Mouse (Mus musculus) monocyte, adult 2 months (primary cell): Measurements from ENCODE around the gene Krt19.
A peak's percentile ranks its signal among the peaks of the same experiment; 100 is the strongest.

Source experiments
- DNase-seq, 2 experiments: peaks; one replicate each; pipeline ENCODE4 v3.0.0; 2022; ENCODE audit warnings: low spot score in 2 of 2, low read depth in 1 of 2

The Krt19 gene

GRCm38 (mm10) chr11:100148615-100149330 lies at the start of gene Krt19:
Gene Krt19, minus strand, starts transcription at chr11:100148665.
- no peak for DNase-seq

GRCm38 (mm10) chr11:100192992-100193391 lies 44.5 kb upstream of the Krt19 start, which contains the start of gene Krt9:
Gene Krt9, minus strand, starts transcription at chr11:100193246.
- DNase-seq: no peak

- no peak for DNase-seq
These were observed 43.4 kb upstream of the Krt19 start for GRCm38 (mm10) chr11:100191820-100192219.

GRCm38 (mm10) chr11:100186736-100187135 lies 38.3 kb upstream of the Krt19 start:
- DNase-seq: no peak

GRCm38 (mm10) chr11:100181725-100182124 lies 33.3 kb upstream of the Krt19 start:
- no peak for DNase-seq

- DNase-seq: no peak
These were observed 30.8 kb upstream of the Krt19 start for GRCm38 (mm10) chr11:100179260-100179659.

GRCm38 (mm10) chr11:100178307-100178706 lies 29.8 kb upstream of the Krt19 start:
- DNase-seq: no peak

GRCm38 (mm10) chr11:100176791-100177190 lies 28.3 kb upstream of the Krt19 start:
- no peak for DNase-seq

GRCm38 (mm10) chr11:100168765-100169762 lies 20.6 kb upstream of the Krt19 start:
- peak in 1 of 2 experiments; percentile 3 for DNase-seq

- no peak for DNase-seq
These were observed 19.6 kb upstream of the Krt19 start for GRCm38 (mm10) chr11:100168071-100168470.

- no peak for DNase-seq
These were observed 15.9 kb upstream of the Krt19 start for GRCm38 (mm10) chr11:100164392-100164791.

- no peak for DNase-seq
These were observed 9.5 kb upstream of the Krt19 start for GRCm38 (mm10) chr11:100157908-100158477.

- DNase-seq: no peak
These were observed 8.9 kb upstream of the Krt19 start for GRCm38 (mm10) chr11:100157331-100157730.

GRCm38 (mm10) chr11:100155497-100156255 lies 7.2 kb upstream of the Krt19 start:
- no peak for DNase-seq

GRCm38 (mm10) chr11:100147566-100148353 lies 705 bp downstream of the Krt19 start:
- DNase-seq: no peak

GRCm38 (mm10) chr11:100145858-100146560 lies 2.5 kb downstream of the Krt19 start:
- no peak for DNase-seq

GRCm38 (mm10) chr11:100145104-100145503 lies 3.4 kb downstream of the Krt19 start:
- no peak for DNase-seq

- no peak for DNase-seq
These were observed 7.5 kb downstream of the Krt19 start for GRCm38 (mm10) chr11:100140966-100141365.

GRCm38 (mm10) chr11:100139391-100139790 lies 9.1 kb downstream of the Krt19 start:
- DNase-seq: no peak
